Mouse (Mus musculus) intestine, embryonic 16.5 days (tissue): ENCODE results near the gene Arl2bp. TPM values are rescaled to one million over a fixed set of nuclear protein-coding genes. Genes with fewer than 3 reads are reported as not detected.
A peak's percentile ranks its signal among the peaks of the same experiment; 100 is the strongest.

Experiments used
- ATAC-seq: fragments of 200-750 bp; cut with Nextera tagmentation; 2 replicates; pipeline ENCODE4 v1.8.0; 2017; ENCODE audit warnings: moderate TSS enrichment, moderate library complexity
- H3K27ac ChIP-seq: fragments of 300-500 bp; sonication (generic); 2 replicates; pipeline ENCODE4 v1.5.1; 2014; ENCODE audit warnings: mild to moderate bottlenecking, low read length
- H3K27me3 ChIP-seq: fragments of 300-500 bp; sonication (generic); replicated peaks from 2 replicates; pipeline ENCODE4 v1.6.1; 2014; ENCODE audit warnings: low read length, control low read depth, mixed read lengths; ENCODE audit not compliant: control insufficient read depth, insufficient read depth
- H3K36me3 ChIP-seq: fragments of 300-500 bp; sonication (generic); 2 replicates; pipeline ENCODE4 v1.6.1; 2014; ENCODE audit warnings: low read length, control low read depth; ENCODE audit not compliant: control insufficient read depth, insufficient read depth
- H3K4me1 ChIP-seq: fragments of 300-500 bp; sonication (generic); 2 replicates; pipeline ENCODE4 v1.6.1; 2014; ENCODE audit warnings: low read length, control low read depth, mixed read lengths; ENCODE audit not compliant: control insufficient read depth, insufficient read depth
- H3K4me2 ChIP-seq: fragments of 300-500 bp; sonication (generic); 2 replicates; pipeline ENCODE4 v1.6.1; 2014; ENCODE audit warnings: low read depth, low read length, control low read depth
- H3K4me3 ChIP-seq: fragments of 300-500 bp; sonication (generic); 2 replicates; pipeline ENCODE4 v1.5.1; 2014; ENCODE audit warnings: mild to moderate bottlenecking, low read length
- H3K9ac ChIP-seq: fragments of 300-500 bp; sonication (generic); 2 replicates; pipeline ENCODE4 v1.6.1; 2014; ENCODE audit warnings: low read depth, low read length
- H3K9me3 ChIP-seq: fragments of 300-500 bp; sonication (generic); 2 replicates; pipeline ENCODE4 v1.6.1; 2016; ENCODE audit warnings: low read length, control low read depth; ENCODE audit not compliant: control insufficient read depth
- WGBS: fragments of 180-500 bp; shearing (Covaris S2); extraction: QIAGEN DNeasy Blood & Tissue Kit; methylation state at CpG from one replicate; pipeline ENCODE4 v1.1.7; 2014; 5-methylcytosine and 5-hydroxymethylcytosine counted together
- polyA plus RNA-seq: library from polyadenylated mRNA; unstranded; fragments of >200 nt; fragmentation: Nextera tagmentation; extraction: Ambion mirVana; gene quantifications from 2 replicates; pipeline ENCODE4 v1.2.1, GENCODE M21; 2015

Arl2bp gene
- 104 and 106 TPM in 2 replicates for polyA plus RNA-seq

- Histone ChIP-seq H3K9ac (peak within 1 kb of the TSS; percentile 98), H3K27ac (peak within 1 kb of the TSS; percentile 81), H3K9me3 (no peaks in the 10 kb centered on the region), H3K36me3 (no peaks in the 10 kb centered on the region), H3K27me3 (no peaks in the 10 kb centered on the region), H3K4me2 (peak within 1 kb of the TSS; percentile 64), H3K4me1 (peaks cover 13% of the 10 kb centered on the region), H3K4me3 (peak within 1 kb of the TSS; percentile 90)
- peak; percentile 99 for ATAC-seq
- WGBS: under 1% methylated on average over 72 of the region's 74 CpGs
These were observed at the start of gene Arl2bp for GRCm38 (mm10) chr8:94666456-94667308. Gene Arl2bp (plus strand): TSS chr8:94666600.

GRCm38 (mm10) chr8:94624885-94625284 lies 41.5 kb upstream of the Arl2bp start:
- 89% methylated on average over 1 of the region's 1 CpGs for WGBS

DNA sequence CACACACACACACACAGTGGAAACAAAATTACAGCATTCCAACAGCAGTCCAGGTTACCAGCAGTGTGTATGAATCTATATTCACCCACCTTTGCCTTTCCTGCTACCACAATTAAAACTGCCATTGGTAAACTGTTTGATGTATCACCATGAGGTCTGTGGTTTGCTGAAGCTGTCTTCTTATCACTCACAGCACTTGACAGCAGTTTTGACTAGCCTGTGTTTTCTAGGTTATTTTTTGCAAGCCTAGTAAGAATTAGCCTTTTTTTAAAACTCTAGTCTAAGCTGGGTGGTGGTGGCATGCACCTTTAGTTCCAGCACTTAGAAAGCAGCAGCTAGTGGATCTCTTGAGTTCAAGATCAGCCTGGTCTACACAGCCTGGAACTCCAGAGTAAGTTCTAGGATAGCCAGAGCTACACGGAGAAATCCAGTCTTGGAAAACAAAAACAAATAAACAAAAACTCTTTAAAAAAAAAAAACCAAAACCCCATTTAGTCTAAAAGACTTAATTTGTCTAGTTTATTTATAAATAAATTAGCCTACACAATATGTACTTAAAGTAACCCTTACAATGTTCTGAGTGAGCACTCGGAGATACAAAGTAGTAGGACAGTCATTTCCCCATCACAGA lies 32.7 kb upstream of the Arl2bp start:
- no peak overlapping the region for H3K9ac ChIP-seq
- H3K27ac ChIP-seq: no peak overlapping the region
- no peaks in the 10 kb centered on the region for H3K4me1 ChIP-seq
- no peaks in the 10 kb centered on the region for H3K27me3 ChIP-seq
- 81% methylated on average over 2 of the region's 2 CpGs for WGBS
- no peaks in the 10 kb centered on the region for H3K9me3 ChIP-seq
- H3K36me3 ChIP-seq: peaks cover 3% of the 10 kb centered on the region; the same call in 1 of the 2 replicates
- H3K4me3 ChIP-seq: no peak overlapping the region
- H3K4me2 ChIP-seq: no peak overlapping the region
- no peak for ATAC-seq

More at GRCm38 (mm10) chr8:94624885-94625284, 41.5 kb upstream of the Arl2bp start:
- Histone ChIP-seq H3K36me3 (peaks cover 3% of the 10 kb centered on the region; the same call in 1 of the 2 replicates), H3K9ac (no peak overlapping the region), H3K27me3 (no peaks in the 10 kb centered on the region), H3K4me3 (no peak overlapping the region), H3K4me2 (no peak overlapping the region), H3K9me3 (no peaks in the 10 kb centered on the region), H3K27ac (no peak overlapping the region), H3K4me1 (no peaks in the 10 kb centered on the region)
- no peak for ATAC-seq

- Histone ChIP-seq H3K4me3 (no peak overlapping the region), H3K9ac (no peak overlapping the region), H3K36me3 (peaks cover 3% of the 10 kb centered on the region; the same call in 1 of the 2 replicates), H3K9me3 (no peaks in the 10 kb centered on the region), H3K27me3 (no peaks in the 10 kb centered on the region), H3K27ac (no peak overlapping the region), H3K4me2 (no peak overlapping the region), H3K4me1 (no peaks in the 10 kb centered on the region)
- peak; percentile 16; the same call in 1 of the 2 replicates for ATAC-seq
These were observed 32.2 kb upstream of the Arl2bp start for GRCm38 (mm10) chr8:94634211-94634610.

- Histone ChIP-seq H3K36me3 (0 out of 2 replicates have a peak, but pooled peaks cover 5% of the 10 kb centered on the region), H3K9me3 (no peaks in the 10 kb centered on the region), H3K27ac (no peak overlapping the region), H3K4me3 (no peak overlapping the region), H3K4me1 (no peaks in the 10 kb centered on the region), H3K27me3 (no peaks in the 10 kb centered on the region), H3K9ac (no peak overlapping the region), H3K4me2 (no peak overlapping the region)
- ATAC-seq: no peak
- WGBS: 85% methylated on average over 2 of the region's 2 CpGs
These were observed 25.2 kb upstream of the Arl2bp start for GRCm38 (mm10) chr8:94641183-94641582.

GRCm38 (mm10) chr8:94641938-94642337 lies 24.5 kb upstream of the Arl2bp start:
- H3K27ac ChIP-seq: no peak overlapping the region
- H3K4me1 ChIP-seq: no peaks in the 10 kb centered on the region
- no peak overlapping the region for H3K4me2 ChIP-seq
- no peaks in the 10 kb centered on the region for H3K9me3 ChIP-seq
- ATAC-seq: no peak
- 90% methylated on average over 3 of the region's 3 CpGs for WGBS
- no peaks in the 10 kb centered on the region for H3K27me3 ChIP-seq
- H3K4me3 ChIP-seq: no peak overlapping the region
- H3K9ac ChIP-seq: no peak overlapping the region
- 0 out of 2 replicates have a peak, but pooled peaks cover 10% of the 10 kb centered on the region for H3K36me3 ChIP-seq

DNA sequence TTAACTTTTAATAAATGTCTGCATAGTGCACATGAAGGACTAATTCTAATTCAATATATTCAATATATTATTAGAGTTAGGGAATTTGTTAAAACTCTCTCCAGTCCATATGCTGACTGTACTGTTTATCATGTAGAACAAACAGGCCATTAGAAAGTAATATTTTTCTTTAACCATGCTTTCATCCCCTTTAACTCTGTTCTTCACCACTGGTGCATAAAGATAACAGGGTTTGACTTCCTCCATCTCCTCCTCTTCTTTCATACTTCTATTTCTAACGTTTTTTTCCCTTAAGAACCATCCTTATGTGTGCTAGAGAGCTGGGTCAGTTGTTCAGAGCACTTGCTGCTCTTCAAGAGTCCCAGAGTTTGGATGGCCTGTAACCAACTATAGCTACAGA lies 21.2 kb upstream of the Arl2bp start:
- ATAC-seq: no peak
- H3K27me3 ChIP-seq: no peaks in the 10 kb centered on the region
- no peaks in the 10 kb centered on the region for H3K4me1 ChIP-seq
- 49% methylated on average over 1 of the region's 1 CpGs for WGBS
- H3K36me3 ChIP-seq: peaks cover 14% of the 10 kb centered on the region
- H3K4me3 ChIP-seq: no peak overlapping the region
- no peak overlapping the region for H3K27ac ChIP-seq
- H3K9ac ChIP-seq: no peak overlapping the region
- no peak overlapping the region for H3K4me2 ChIP-seq
- H3K9me3 ChIP-seq: no peaks in the 10 kb centered on the region

DNA sequence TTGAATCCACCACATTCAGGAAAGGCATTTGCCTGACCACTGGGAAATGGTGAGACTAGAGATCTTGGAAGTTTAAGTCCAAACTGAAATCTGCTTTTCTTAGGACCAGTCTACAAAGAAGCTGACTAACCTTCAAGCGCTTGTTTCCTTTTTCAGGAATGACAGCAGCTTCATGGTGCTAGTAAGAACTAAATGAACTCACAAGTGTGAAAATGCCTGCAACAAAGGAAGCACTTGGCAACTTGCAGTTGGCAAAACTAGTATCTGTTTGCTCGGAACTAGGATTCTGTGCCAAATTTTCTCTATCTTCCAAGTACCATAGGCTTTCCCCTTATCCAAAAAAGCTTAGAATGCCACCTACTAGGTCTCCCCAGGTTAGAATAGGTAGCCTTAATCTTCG lies 20.2 kb upstream of the Arl2bp start:
- ATAC-seq: no peak
- Histone ChIP-seq H3K9me3 (no peaks in the 10 kb centered on the region), H3K36me3 (peaks cover 11% of the 10 kb centered on the region), H3K9ac (no peak overlapping the region), H3K4me3 (no peak overlapping the region), H3K27me3 (no peaks in the 10 kb centered on the region), H3K4me2 (no peak overlapping the region), H3K27ac (no peak overlapping the region), H3K4me1 (no peaks in the 10 kb centered on the region)
- 95% methylated on average over 3 of the region's 3 CpGs for WGBS

GRCm38 (mm10) chr8:94649496-94649895 lies 16.9 kb upstream of the Arl2bp start:
- WGBS: 74% methylated on average over 3 of the region's 3 CpGs
- no peak overlapping the region for H3K27ac ChIP-seq
- H3K9ac ChIP-seq: no peak overlapping the region
- no peaks in the 10 kb centered on the region for H3K9me3 ChIP-seq
- H3K4me2 ChIP-seq: no peak overlapping the region
- no peak overlapping the region for H3K4me3 ChIP-seq
- no peaks in the 10 kb centered on the region for H3K4me1 ChIP-seq
- no peaks in the 10 kb centered on the region for H3K27me3 ChIP-seq
- no peak for ATAC-seq
- peaks cover 11% of the 10 kb centered on the region for H3K36me3 ChIP-seq
